Mouse (Mus musculus): Measurements from ENCODE around the gene Tmem106b. TPM values are rescaled to one million over a fixed set of nuclear protein-coding genes. Genes with fewer than 3 reads are reported as not detected.

The Tmem106b gene
- polyA plus RNA-seq, 1 experiment from 2014 or later = 16.1 TPM

DNA sequence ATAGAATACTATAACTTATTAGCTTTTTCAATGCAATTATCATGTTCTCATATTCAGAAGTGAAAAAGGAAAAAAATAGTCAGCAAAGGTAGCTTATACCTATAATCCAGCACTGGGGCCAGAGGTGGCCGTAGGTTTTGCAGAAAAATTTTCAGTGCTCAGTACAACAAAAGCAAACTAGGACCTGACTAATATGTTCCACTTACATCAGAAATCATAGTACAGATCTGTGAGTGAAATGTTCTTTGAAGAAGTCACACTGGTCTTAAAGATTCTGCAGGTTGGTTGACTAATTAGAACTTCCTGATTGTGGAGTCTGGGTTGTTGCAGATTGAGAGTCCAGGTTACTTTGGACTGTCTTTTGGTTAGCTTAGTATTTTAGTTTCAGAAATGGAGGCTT lies 67.7 kb downstream of the Tmem106b start:
- H3K4me2 ChIP-seq = no peak overlapping the region
- WGBS = 81% methylated on average over 1 of the region's 1 CpGs
- no peaks in the 10 kb centered on the region for H3K36me3 ChIP-seq (ENCODE audit: control insufficient read depth, insufficient read depth, low read length)
- no peaks in the 10 kb centered on the region for H3K4me1 ChIP-seq (replicated peaks; ENCODE audit: control insufficient read depth, insufficient read depth, low read length)
- no peak overlapping the region for H3K4me3 ChIP-seq (ENCODE audit: low read depth, low read length)
- H3K27ac ChIP-seq (ENCODE audit: low read depth, low read length) = no peak overlapping the region
- ATAC-seq (replicated peaks; ENCODE audit: low FRiP score) (no peak), DNase-seq (ENCODE audit: low spot score) (no peak)
- no peaks in the 10 kb centered on the region for H3K9me3 ChIP-seq (ENCODE audit: control insufficient read depth, low read length)
- H3K27me3 ChIP-seq (replicated peaks; ENCODE audit: control insufficient read depth, insufficient read depth, low read length) = no peaks in the 10 kb centered on the region
- H3K9ac ChIP-seq (ENCODE audit: low read depth, low read length) = no peak overlapping the region

Other genes starting within 250 kb of the Tmem106b start
- 0.18 TPM in 1 of 2 replicates, not detected in the other for gene Vwde, start 155.2 kb downstream of the Tmem106b start, polyA plus RNA-seq (2014; fragmentation: Nextera tagmentation; extraction: Ambion mirVana)